Mouse (Mus musculus): ENCODE results near the gene Vmn1r159. TPM values are rescaled to one million over a fixed set of nuclear protein-coding genes. Genes with fewer than 3 reads are reported as not detected.
"Not testable (repeated sequence)": the region's sequence is repeated elsewhere in the genome, so short reads cannot be mapped to it uniquely, and the experiment has no call there.

The Vmn1r159 gene
- not detected in 2 replicates for polyA plus RNA-seq (2016; fragmentation: Nextera tagmentation; extraction: Ambion mirVana)

DNA sequence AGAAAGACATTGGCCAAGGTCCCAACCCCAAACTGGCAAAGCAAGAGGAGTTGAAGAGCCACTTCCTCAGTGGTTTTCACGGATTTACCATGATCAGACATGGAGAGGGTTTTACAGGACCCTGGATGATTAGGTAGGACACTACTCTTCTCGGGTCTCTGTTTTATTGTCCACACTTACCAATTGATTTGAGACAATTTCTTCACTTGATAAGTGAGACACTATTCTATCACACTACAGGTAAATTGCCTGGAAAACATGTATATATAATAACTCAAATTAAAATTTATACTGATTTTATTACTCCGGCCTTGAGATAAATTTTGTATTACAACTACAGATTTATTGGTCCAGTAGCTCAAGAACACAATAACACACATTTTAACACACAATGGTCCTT is at the start of gene Vmn1r159:
Gene Vmn1r159 (minus strand): TSS at position 101 of the 400 bp plus-strand sequence.
- 70% methylated on average over 3 of the region's 3 CpGs for WGBS
- not testable (repeated sequence) for H3K4me3 ChIP-seq; H3K36me3 ChIP-seq; H3K9me3 ChIP-seq (replicated peaks); H3K4me1 ChIP-seq; H3K9ac ChIP-seq; ATAC-seq (ENCODE audit: low FRiP score); H3K4me2 ChIP-seq (replicated peaks); H3K27ac ChIP-seq; H3K27me3 ChIP-seq

DNA sequence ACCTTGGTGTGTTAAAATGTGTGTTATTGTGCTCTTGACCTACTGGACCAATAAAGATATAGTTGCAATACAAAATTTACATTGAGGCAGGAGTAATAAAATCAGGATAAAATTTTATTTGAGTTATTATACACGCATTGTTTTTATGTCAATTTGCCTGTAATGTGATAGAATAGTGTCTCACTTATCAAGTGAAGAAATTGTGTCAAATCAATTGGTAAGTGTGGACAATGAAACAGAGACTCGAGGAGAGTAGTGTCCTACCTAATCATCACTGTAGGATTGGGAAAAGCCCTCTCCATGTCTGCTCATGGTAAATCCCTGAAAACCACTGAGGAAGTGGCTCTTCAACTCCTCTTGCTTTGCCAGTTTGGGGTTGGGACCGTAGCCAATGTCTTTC is 27.5 kb upstream of the Vmn1r159 start, which contains the start of gene Vmn1r160:
Gene Vmn1r160 (plus strand): TSS at position 301 of the 400 bp plus-strand sequence.
- not testable (repeated sequence) for H3K4me3 ChIP-seq; H3K27me3 ChIP-seq; H3K9ac ChIP-seq; H3K9me3 ChIP-seq (replicated peaks); ATAC-seq (ENCODE audit: low FRiP score); H3K4me2 ChIP-seq (replicated peaks); H3K27ac ChIP-seq; H3K36me3 ChIP-seq; H3K4me1 ChIP-seq
- 33% methylated on average over 1 of the region's 3 CpGs for WGBS

Other genes starting within 250 kb of the Vmn1r159 start
- not detected in 2 replicates for gene Vmn1r155, start 185.6 kb downstream of the Vmn1r159 start, polyA plus RNA-seq (2016; fragmentation: Nextera tagmentation; extraction: Ambion mirVana)
- gene Gm8693, start 151.3 kb downstream of the Vmn1r159 start, polyA plus RNA-seq (2016; fragmentation: Nextera tagmentation; extraction: Ambion mirVana): not detected in 2 replicates
- not detected in 2 replicates for gene Gm4567, start 123.9 kb downstream of the Vmn1r159 start, polyA plus RNA-seq (2016; fragmentation: Nextera tagmentation; extraction: Ambion mirVana)
- gene Vmn1r157, start 81.9 kb downstream of the Vmn1r159 start, polyA plus RNA-seq (2016; fragmentation: Nextera tagmentation; extraction: Ambion mirVana): not detected in 2 replicates
- gene Vmn1r158, start 52.8 kb downstream of the Vmn1r159 start, polyA plus RNA-seq (2016; fragmentation: Nextera tagmentation; extraction: Ambion mirVana): not detected in 2 replicates
- not detected in 2 replicates for gene Vmn1r160, start 27.6 kb upstream of the Vmn1r159 start, polyA plus RNA-seq (2016; fragmentation: Nextera tagmentation; extraction: Ambion mirVana)
- not detected in 2 replicates for gene Gm4214, start 141.1 kb upstream of the Vmn1r159 start, polyA plus RNA-seq (2016; fragmentation: Nextera tagmentation; extraction: Ambion mirVana)
- not detected in 2 replicates for gene Gm4216, start 176.3 kb upstream of the Vmn1r159 start, polyA plus RNA-seq (2016; fragmentation: Nextera tagmentation; extraction: Ambion mirVana)
- not detected in 2 replicates for gene Vmn1r163, start 211.9 kb upstream of the Vmn1r159 start, polyA plus RNA-seq (2016; fragmentation: Nextera tagmentation; extraction: Ambion mirVana)
- gene Gm8720, start 223.9 kb upstream of the Vmn1r159 start, polyA plus RNA-seq (2016; fragmentation: Nextera tagmentation; extraction: Ambion mirVana): not detected in 2 replicates